Mouse (Mus musculus): Measurements from ENCODE around the gene Catsper4. TPM values are rescaled to one million over a fixed set of nuclear protein-coding genes. Genes with fewer than 3 reads are reported as not detected.

Gene Catsper4
- total and polyA plus RNA-seq, 2 experiments from 2014 or later = not detected

- Histone ChIP-seq H3K4me3 (ENCODE audit: low read depth, low read length) (no peak overlapping the region), H3K9me3 (ENCODE audit: low read length) (no peaks in the 10 kb centered on the region), H3K4me1 (ENCODE audit: insufficient read depth) (peaks cover 3% of the 10 kb centered on the region; the same call in 1 of the 2 replicates), H3K27ac (ENCODE audit: low read depth, low read length) (no peak overlapping the region), H3K36me3 (ENCODE audit: insufficient read depth) (no peaks in the 10 kb centered on the region), H3K27me3 (ENCODE audit: insufficient read depth, low read length) (peaks cover 7% of the 10 kb centered on the region; the same call in 1 of the 2 replicates), H3K4me2 (ENCODE audit: low read depth) (peak overlapping the region; percentile 21; the same call in 1 of the 2 replicates), H3K9ac (no peak overlapping the region)
- DNase-seq = no peak
- ATAC-seq = no peak
- 10% methylated on average over 10 of the region's 10 CpGs for WGBS
- TF ChIP-seq CTCF (IDR thresholded peaks at IDR 0.05; ENCODE audit: low read depth) = no peak
Measured at GRCm38 (mm10) chr4:134238686-134239085, 11.5 kb upstream of the Catsper4 start.

DNA sequence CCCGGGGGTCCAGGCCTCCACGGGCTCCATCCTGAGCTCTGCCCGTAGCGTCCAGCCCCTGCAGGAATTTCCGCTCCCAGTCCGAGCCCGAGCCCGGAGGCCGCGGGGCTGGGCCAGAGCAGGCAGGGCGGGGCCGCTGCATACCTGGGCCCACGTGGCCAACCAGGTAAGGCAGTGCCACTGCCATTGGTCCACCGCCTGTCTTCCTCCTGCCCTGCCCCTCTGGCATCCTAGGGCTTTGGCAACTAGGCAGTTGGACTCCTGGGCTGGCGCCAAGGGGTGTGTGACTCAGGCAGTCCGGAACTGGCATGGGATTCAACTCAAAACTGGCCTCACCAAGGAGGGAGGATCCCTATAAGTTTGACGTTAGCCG lies 11.1 kb upstream of the Catsper4 start, which contains the start of gene Cnksr1:
Cnksr1 (minus strand) TSS at position 121 of the 373 bp plus-strand sequence.
- Histone ChIP-seq H3K27me3 (ENCODE audit: insufficient read depth, low read length) (peaks cover 7% of the 10 kb centered on the region; the same call in 1 of the 2 replicates), H3K4me3 (ENCODE audit: low read depth, low read length) (no peak within 1 kb of the TSS), H3K9ac (no peak within 1 kb of the TSS), H3K4me1 (ENCODE audit: insufficient read depth) (peaks cover 3% of the 10 kb centered on the region; the same call in 1 of the 2 replicates), H3K36me3 (ENCODE audit: insufficient read depth) (no peaks in the 10 kb centered on the region), H3K27ac (ENCODE audit: low read depth, low read length) (no peak within 1 kb of the TSS), H3K9me3 (ENCODE audit: low read length) (no peaks in the 10 kb centered on the region), H3K4me2 (ENCODE audit: low read depth) (peak within 1 kb of the TSS; percentile 21; the same call in 1 of the 2 replicates)
- TF ChIP-seq CTCF (IDR thresholded peaks at IDR 0.05; ENCODE audit: low read depth) = no peak
- peak; percentile 28 for DNase-seq
- WGBS = 3% methylated on average over 18 of the region's 18 CpGs
- no peak for ATAC-seq

DNA sequence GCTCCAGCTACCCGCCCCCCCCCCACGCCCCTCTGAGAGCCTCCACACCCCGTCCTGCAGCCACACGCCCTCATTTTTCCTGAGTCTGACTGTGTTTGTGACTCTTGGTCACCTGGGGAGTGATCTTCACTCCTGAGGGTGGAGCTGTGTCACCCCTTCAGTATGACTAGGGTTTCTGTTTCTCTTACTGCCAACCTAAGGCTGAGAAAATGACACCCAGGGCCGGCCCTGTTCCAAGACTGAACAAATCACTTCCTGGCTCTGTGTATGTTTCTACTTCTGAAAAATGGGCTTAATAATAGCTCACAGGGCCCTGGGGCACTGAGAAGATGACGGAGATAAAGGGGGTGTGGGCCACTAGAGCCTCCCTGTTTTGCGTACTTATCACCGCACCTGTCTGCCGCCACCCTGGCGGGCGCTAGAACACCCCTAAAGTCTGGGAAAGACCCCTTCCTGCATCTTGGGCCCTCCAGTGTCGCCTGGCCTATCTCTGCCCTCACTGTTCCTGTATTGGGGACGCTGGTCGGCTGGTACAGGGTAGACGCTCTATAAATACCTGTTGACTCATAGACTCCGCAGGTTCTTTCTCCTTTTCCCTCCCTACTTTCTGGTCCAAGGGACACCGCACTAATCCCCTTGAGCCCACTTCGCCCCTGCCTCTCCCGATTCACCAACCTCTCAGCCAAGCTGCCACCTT lies 10.5 kb upstream of the Catsper4 start:
- Histone ChIP-seq H3K9ac (no peak overlapping the region), H3K9me3 (ENCODE audit: low read length) (no peaks in the 10 kb centered on the region), H3K4me3 (ENCODE audit: low read depth, low read length) (no peak overlapping the region), H3K27me3 (ENCODE audit: insufficient read depth, low read length) (peaks cover 7% of the 10 kb centered on the region; the same call in 1 of the 2 replicates), H3K27ac (ENCODE audit: low read depth, low read length) (no peak overlapping the region), H3K36me3 (ENCODE audit: insufficient read depth) (no peaks in the 10 kb centered on the region), H3K4me1 (ENCODE audit: insufficient read depth) (peaks cover 3% of the 10 kb centered on the region; the same call in 1 of the 2 replicates), H3K4me2 (ENCODE audit: low read depth) (peak overlapping the region; percentile 21; the same call in 1 of the 2 replicates)
- no peak for ATAC-seq
- no peak for TF ChIP-seq CTCF (IDR thresholded peaks at IDR 0.05; ENCODE audit: low read depth)
- WGBS = 29% methylated on average over 19 of the region's 19 CpGs
- DNase-seq = no peak

DNA sequence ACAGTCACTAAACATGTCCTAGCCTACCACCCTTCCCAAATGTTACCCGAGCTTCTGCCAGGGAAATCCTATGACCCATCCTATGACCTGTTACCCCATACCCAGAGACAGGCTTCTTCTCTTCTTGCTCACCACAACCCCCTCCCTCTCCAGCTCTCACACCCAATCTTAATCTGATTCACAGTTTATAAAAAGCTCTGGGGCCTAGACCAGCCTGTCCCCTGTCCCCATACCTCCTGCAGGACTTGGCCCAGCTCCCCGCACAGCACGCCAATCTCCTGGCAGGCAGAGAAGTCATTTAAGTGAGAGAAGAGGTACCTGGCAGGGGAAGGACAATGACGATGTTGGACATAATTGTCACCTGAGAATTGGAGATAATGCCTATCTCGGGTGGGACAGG lies 7.7 kb upstream of the Catsper4 start:
- Histone ChIP-seq H3K9me3 (ENCODE audit: low read length) (no peaks in the 10 kb centered on the region), H3K27ac (ENCODE audit: low read depth, low read length) (no peak overlapping the region), H3K9ac (no peak overlapping the region), H3K36me3 (ENCODE audit: insufficient read depth) (no peaks in the 10 kb centered on the region), H3K4me2 (ENCODE audit: low read depth) (no peak overlapping the region), H3K27me3 (ENCODE audit: insufficient read depth, low read length) (peaks cover 7% of the 10 kb centered on the region; the same call in 1 of the 2 replicates), H3K4me3 (ENCODE audit: low read depth, low read length) (no peak overlapping the region), H3K4me1 (ENCODE audit: insufficient read depth) (peaks cover 3% of the 10 kb centered on the region; the same call in 1 of the 2 replicates)
- DNase-seq (no peak), ATAC-seq (no peak)
- 83% methylated on average over 5 of the region's 5 CpGs for WGBS
- TF ChIP-seq CTCF (IDR thresholded peaks at IDR 0.05; ENCODE audit: low read depth) = no peak

GRCm38 (mm10) chr4:134230431-134230830 lies 3.2 kb upstream of the Catsper4 start:
- ATAC-seq (no peak), DNase-seq (no peak)
- no peak overlapping the region for H3K9ac ChIP-seq
- H3K36me3 ChIP-seq (ENCODE audit: insufficient read depth) = no peaks in the 10 kb centered on the region
- TF ChIP-seq CTCF (IDR thresholded peaks at IDR 0.05; ENCODE audit: low read depth) = no peak
- H3K4me2 ChIP-seq (ENCODE audit: low read depth) = no peak overlapping the region
- no peaks in the 10 kb centered on the region for H3K27me3 ChIP-seq (ENCODE audit: insufficient read depth, low read length)
- no peaks in the 10 kb centered on the region for H3K4me1 ChIP-seq (ENCODE audit: insufficient read depth)
- H3K27ac ChIP-seq (ENCODE audit: low read depth, low read length) = no peak overlapping the region
- H3K9me3 ChIP-seq (ENCODE audit: low read length) = no peaks in the 10 kb centered on the region
- H3K4me3 ChIP-seq (ENCODE audit: low read depth, low read length) = no peak overlapping the region
- 43% methylated on average over 8 of the region's 8 CpGs for WGBS

GRCm38 (mm10) chr4:134222793-134223600 lies 4.2 kb downstream of the Catsper4 start:
- no peak overlapping the region for H3K27ac ChIP-seq (ENCODE audit: low read depth, low read length)
- H3K4me2 ChIP-seq (ENCODE audit: low read depth) = no peak overlapping the region
- ATAC-seq (no peak), DNase-seq (no peak)
- no peak overlapping the region for H3K9ac ChIP-seq
- no peaks in the 10 kb centered on the region for H3K9me3 ChIP-seq (ENCODE audit: low read length)
- no peaks in the 10 kb centered on the region for H3K4me1 ChIP-seq (ENCODE audit: insufficient read depth)
- no peaks in the 10 kb centered on the region for H3K36me3 ChIP-seq (ENCODE audit: insufficient read depth)
- H3K27me3 ChIP-seq (ENCODE audit: insufficient read depth, low read length) = no peaks in the 10 kb centered on the region
- H3K4me3 ChIP-seq (ENCODE audit: low read depth, low read length) = no peak overlapping the region
- 66% methylated on average over 11 of the region's 11 CpGs for WGBS
- no peak for TF ChIP-seq CTCF (IDR thresholded peaks at IDR 0.05; ENCODE audit: low read depth)

Measured in forebrain, postnatal 0 days (tissue).